Mouse (Mus musculus): ENCODE results near the gene Helt.
A peak's percentile ranks its signal among the peaks of the same experiment; 100 is the strongest.
"Not testable (repeated sequence)": the region's sequence is repeated elsewhere in the genome, so short reads cannot be mapped to it uniquely, and the experiment has no call there.

Helt gene

DNA sequence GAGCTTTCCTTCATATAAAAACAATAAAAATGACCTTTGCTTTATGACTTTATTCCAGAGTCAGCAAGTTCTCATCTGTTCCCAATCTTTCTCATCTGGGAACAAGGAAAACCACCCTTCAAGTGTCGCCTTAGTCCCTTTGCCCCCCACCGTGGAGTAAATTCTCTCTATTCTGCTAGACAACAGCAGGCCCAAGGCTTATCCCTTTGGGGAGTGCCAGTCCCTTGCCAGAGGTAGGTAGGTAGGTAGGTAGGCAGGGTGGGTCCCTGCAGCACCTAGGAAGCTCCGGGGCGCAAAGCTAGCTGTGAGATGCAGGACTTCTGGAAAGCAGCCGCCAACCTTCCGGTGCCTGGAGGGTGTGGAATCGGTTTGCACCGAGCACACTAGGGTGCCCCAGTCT is 1.5 kb upstream of the Helt start:
- no peak for DNase-seq

GRCm38 (mm10) chr8:46295101-46295534 is 647 bp upstream of the Helt start:
- no peak for DNase-seq

DNA sequence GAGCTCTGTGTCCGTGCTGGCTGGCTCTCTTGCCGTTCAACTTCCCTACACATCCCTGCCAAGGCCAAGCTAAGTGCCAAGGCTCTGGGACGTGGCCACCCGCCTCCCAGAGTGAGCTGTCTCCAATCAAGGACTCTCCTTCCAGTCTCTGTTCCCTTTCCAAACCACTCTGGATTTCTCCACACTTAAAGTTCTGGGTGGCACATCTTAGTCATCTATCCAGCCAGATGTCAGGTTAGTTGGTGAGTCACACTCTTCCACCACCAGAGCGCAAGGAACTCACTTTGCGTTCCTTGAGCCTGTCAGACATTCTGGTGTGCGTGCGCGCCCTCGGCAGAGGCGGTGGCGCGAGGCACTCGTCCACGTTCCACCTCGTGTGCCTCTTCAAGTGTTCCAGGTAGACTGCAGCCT is 725 bp downstream of the Helt start:
- DNase-seq = no peak

DNA sequence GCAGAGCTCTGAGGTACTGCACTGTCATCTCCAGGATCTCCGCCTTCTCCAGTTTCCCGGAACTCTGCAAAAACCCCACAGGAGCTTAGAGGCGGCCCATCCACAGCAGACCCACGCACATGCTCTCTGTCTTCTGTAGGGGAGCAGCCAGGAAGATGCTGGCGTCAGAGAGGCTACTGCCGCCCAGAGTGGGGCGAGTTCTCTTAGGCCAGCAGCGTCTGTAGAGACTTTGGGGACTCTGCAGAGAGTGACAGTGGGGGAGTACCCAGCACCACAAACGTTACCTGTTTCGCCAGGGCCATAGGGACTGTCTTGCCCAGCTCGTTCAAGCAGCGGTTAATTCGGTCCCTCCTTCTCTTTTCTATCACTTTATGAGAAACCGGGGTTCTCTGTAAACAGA is 1.3 kb downstream of the Helt start:
- no peak for DNase-seq

GRCm38 (mm10) chr8:46291931-46292675 is 2.4 kb downstream of the Helt start:
- DNase-seq = no peak

DNA sequence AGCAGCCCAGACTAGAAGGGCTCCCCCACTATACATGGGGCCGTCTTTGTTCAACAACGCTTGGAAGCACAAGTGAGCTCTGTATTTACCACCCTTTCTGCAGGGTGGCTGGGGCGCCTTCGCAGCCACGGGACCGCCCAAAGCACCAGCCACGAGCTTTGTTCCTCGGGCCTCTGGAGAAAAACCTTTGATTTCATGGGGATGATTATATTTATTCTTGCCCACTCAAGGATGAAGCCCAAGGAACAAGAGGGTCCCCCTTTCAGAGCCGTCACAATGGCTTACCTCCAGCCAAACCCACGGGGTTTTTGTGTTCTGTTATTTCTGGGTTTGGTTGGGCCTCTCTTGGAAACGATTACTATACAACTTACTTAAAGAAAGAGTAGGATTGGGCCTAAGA is 5.2 kb downstream of the Helt start:
- DNase-seq = no peak

DNA sequence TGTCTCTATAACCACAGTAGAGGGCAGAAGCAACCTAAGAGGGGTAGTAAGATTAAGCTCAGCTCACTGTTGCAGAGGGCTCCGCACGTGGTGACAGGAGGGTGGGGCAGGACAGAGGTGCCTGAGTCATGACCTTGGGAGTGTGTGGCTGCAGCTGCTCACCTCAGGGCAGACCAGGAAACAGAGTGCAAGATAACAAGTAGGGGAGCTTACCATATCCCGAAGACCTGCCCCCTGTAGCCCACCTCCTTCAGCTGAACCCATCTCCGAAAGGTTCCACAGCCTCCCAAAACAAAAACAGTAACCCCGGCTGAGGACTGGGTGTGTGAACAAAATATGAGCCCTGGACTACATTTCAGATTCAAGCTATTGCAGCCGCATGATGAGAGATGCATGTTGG is 6.5 kb downstream of the Helt start:
- no peak for DNase-seq

DNA sequence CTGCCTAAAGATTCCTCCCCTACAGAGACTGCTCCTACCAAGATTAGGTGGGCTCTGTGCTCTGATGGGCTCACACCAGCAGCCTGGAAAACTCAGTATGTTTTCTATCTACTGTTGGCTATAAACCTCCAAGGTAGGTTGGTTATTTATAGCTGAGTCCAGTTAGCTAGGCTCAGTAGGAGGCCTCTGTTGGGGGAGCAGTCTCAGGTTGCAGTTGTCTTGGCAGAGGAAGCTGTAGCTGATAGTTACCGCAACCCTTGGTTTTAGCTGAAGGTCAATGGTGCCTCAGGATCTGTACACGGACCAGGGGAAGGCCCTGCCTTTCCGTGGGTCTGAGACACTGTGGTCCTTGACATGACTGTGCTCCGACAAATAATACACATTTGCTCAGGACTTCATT is 8.5 kb downstream of the Helt start:
- DNase-seq = no peak

GRCm38 (mm10) chr8:46281536-46281935 is 12.9 kb downstream of the Helt start:
- DNase-seq = peak; percentile 51 to 59

GRCm38 (mm10) chr8:46276939-46277338 is 17.5 kb downstream of the Helt start:
- DNase-seq = no peak

DNA sequence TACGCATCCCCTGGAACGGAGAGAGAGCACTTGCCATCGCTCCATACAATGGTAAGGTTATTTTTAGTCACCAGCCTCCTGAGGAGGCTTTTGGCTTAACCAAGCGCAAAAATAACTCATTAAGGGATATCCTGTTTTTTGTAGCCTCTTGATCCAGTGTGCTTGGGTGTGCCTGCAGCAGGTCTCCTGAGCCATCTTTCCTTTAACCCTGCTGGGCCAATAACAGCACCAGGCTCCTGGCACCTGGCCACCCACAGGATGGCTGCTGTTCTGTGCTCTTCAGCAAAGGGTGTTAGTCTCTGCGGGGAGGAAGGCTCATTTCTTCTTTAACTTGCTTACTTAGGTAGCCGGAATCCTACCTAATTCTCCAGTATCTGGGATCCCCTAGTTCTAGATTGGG is 23.7 kb downstream of the Helt start:
- DNase-seq = peak; percentile 10 to 22

DNA sequence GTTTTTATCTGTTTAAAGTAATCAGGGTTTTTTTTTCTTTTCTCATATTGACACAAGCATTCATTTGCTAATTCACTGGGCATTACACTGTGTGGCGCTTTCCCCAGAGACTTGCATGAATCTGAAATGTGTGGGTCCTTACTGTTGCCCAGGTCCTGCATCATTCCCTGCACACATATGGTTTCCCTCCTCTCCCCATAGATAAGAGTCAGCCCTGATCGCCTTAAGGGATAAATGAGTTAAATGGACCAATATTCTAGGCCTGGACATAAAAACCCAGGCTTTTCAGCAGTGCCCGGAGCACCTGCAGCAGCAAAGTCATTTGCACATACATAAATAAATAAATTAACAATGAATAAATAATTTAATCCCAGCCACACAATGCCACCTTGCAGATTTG is 24.3 kb downstream of the Helt start:
- no peak for DNase-seq

DNA sequence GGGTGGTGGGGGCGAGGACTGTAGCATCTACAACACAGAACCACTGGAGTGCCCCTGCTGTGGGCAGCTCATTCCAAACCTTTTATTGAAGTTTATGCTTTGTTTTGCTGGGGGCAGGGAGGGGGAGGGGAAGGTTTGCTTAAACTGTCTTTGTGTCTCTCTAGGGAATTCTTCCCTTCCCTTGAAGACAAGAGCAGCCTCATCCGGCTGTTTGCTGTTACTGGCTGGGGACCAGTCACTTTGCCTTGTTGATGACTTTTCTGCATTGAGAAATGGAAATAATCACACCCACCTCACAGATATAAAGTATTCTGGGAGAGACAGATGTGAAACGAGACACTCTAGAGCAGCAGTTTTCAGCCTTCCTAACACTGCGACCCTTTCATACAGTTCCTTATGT is 27.7 kb downstream of the Helt start:
- no peak for DNase-seq

DNA sequence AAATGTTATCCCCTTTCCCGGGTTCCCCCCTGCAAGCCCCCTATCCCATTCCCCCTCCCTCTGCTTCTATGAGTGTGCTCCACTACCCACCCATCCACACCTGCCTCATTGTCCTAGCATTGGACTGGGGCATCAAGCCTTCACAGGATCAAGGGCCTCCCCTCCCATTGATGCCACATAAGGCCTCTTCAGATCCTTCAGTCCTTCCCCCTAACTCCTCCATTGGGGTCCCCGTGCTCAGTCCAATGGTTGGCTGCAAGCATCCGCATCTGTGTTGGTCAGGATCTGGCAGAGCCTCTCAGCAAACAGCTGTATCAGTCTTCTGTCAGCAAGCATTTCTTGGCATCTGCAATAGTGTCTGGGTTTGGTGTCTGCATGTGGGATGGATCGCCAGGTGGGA is 30.3 kb downstream of the Helt start:
- not testable (repeated sequence) for DNase-seq

GRCm38 (mm10) chr8:46257921-46258682 is 36.4 kb downstream of the Helt start:
- DNase-seq = no peak

DNA sequence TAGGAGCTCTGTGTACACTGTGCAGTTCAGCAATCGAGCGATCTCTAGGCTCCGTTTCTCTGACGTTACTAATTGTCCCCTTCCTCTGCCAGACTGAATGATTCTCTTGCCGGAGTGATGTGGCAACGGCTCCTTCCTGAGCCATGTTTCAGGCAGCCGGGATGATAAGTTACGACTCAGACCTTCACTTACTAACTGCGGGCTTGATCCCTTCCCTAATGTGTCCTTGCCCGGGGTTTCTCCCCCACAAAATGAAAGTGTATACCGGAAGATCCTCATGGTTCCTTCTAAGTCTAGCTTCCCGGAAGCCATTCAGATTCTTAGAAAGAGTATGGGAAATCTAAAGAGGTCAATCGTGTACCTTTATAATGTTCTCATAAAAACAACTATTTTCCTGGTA is 42.0 kb downstream of the Helt start:
- no peak for DNase-seq

GRCm38 (mm10) chr8:46251561-46251960 is 42.9 kb downstream of the Helt start:
- no peak for DNase-seq

GRCm38 (mm10) chr8:46246346-46246745 is 48.1 kb downstream of the Helt start:
- DNase-seq = no peak

GRCm38 (mm10) chr8:46242946-46243345 is 51.5 kb downstream of the Helt start:
- no peak for DNase-seq
